ENCODE assay signal across 11 mouse cellular contexts in genomic region chr6:72828857-72829256, GRCm38 (mm10). TPM values are rescaled to one million over a fixed set of nuclear protein-coding genes. Genes with fewer than 3 reads are reported as not detected.
DNase-seq lines count a peak whose midpoint lies in the region; TF ChIP-seq lines count a peak whose summit lies in the region.
"Had no signal": no experiment of that assay in that cellular context is flagged by ENCODE, and none has a peak within 500 bp of the region (broad histone marks: within the 10 kb centered on the region; RNA-seq: fewer than 3 reads in every experiment).

No protein-coding gene starts in this region.

- H3K27ac ChIP-seq in gastrocnemius, adult 2 months, result no peak overlapping the region
- no peak overlapping the region for H3K27ac ChIP-seq in spleen, adult 2 months (ENCODE audit: insufficient read depth, low read length)
- no peak overlapping the region for H3K27ac ChIP-seq in small intestine, adult 2 months (ENCODE audit: insufficient read depth, low read depth, low read length)
- H3K27ac ChIP-seq: forebrain, embryonic 12.5 days; midbrain, embryonic 12.5 days; stomach, embryonic 15.5 days had no signal

- intact Hi-C loops in gastrocnemius, adult 2 months (cut with DNase I), result no loop called here

- TF ChIP-seq CTCF in gastrocnemius, adult 2 months (IDR thresholded peaks at IDR 0.05), result peak; percentile 51
- TF ChIP-seq CTCF in spleen, adult 2 months (IDR thresholded peaks at IDR 0.05; ENCODE audit: extremely low read depth, insufficient read depth, insufficient read length, insufficient replicate concordance), result 0 out of 2 replicates have a peak, but pooled peaks have one; percentile 1
- TF ChIP-seq CTCF in small intestine, adult 2 months (IDR thresholded peaks at IDR 0.05; ENCODE audit: extremely low read depth, insufficient read length, insufficient replicate concordance, low read depth, low read length), result peak; percentile 51; the same call in 1 of the 2 replicates

- no peaks in the 10 kb centered on the region for H3K36me3 ChIP-seq in spleen, adult 2 months (ENCODE audit: control insufficient read depth, insufficient read depth, low read length)
- no peaks in the 10 kb centered on the region for H3K36me3 ChIP-seq in small intestine, adult 2 months (ENCODE audit: control insufficient read depth, insufficient read depth, low read length)
- H3K36me3 ChIP-seq: forebrain, embryonic 12.5 days; midbrain, embryonic 12.5 days; stomach, embryonic 15.5 days had no signal

- H3K4me3 ChIP-seq in gastrocnemius, adult 2 months, result no peak overlapping the region
- H3K4me3 ChIP-seq in spleen, adult 2 months (ENCODE audit: extremely low read depth, insufficient read depth, insufficient read length), result no peak overlapping the region
- no peak overlapping the region for H3K4me3 ChIP-seq in small intestine, adult 2 months (ENCODE audit: low read depth, low read length)
- H3K4me3 ChIP-seq: forebrain, embryonic 12.5 days; midbrain, embryonic 12.5 days; stomach, embryonic 15.5 days had no signal

- H3K4me1 ChIP-seq in spleen, adult 2 months (ENCODE audit: control insufficient read depth, insufficient read depth, insufficient read length), result no peaks in the 10 kb centered on the region
- H3K4me1 ChIP-seq in small intestine, adult 2 months (ENCODE audit: control insufficient read depth, insufficient read depth, insufficient read length, low read length), result peaks cover 3% of the 10 kb centered on the region
- H3K4me1 ChIP-seq: stomach, embryonic 15.5 days had no signal

- no peak for TF ChIP-seq POLR2A in spleen, adult 2 months (IDR thresholded peaks at IDR 0.05; ENCODE audit: low read depth, low read length)
- no peak for TF ChIP-seq POLR2A in small intestine, adult 2 months (IDR thresholded peaks at IDR 0.05; ENCODE audit: low read depth, low read length)

- DNase-seq in gastrocnemius, adult 2 months, result no peak
- no peak for DNase-seq in gastrocnemius, adult 8-10 months (ENCODE audit: low spot score in 2 of 2)
- DNase-seq in spleen, adult 2 months (ENCODE audit: low read depth in 1 of 2, low spot score in 2 of 2), result no peak
- no peak for DNase-seq in spleen, adult 18-20 months
- DNase-seq in embryo, embryonic 9.5 days (ENCODE audit: extremely low spot score), result peak; percentile 36
- DNase-seq in left cerebral cortex, adult 11 months (ENCODE audit: low spot score), result no peak
- DNase-seq in cerebellum, postnatal 4 days (ENCODE audit: low spot score in 2 of 2), result no peak

- 92% methylated on average over 3 of the region's 3 CpGs for WGBS in spleen, adult 2 months
- 90% methylated on average over 3 of the region's 3 CpGs for WGBS in small intestine, adult 2 months

- H3K27me3 ChIP-seq in spleen, adult 2 months (ENCODE audit: control insufficient read depth, insufficient read depth, low read length), result no peaks in the 10 kb centered on the region
- H3K27me3 ChIP-seq in small intestine, adult 2 months (ENCODE audit: control insufficient read depth, insufficient read depth, low read length), result no peaks in the 10 kb centered on the region; the same call in 1 of the 2 replicates
- H3K27me3 ChIP-seq: stomach, embryonic 15.5 days had no signal

RNA-seq across cellular contexts. Expression of gene Tcf7l1, which starts 39.8 kb away (rescaled TPM):
- total RNA-seq in gastrocnemius, adult 2 months (2021), result 1 to 10 TPM; 4.9 to 7.5 TPM
- 1 to 10 TPM; 3.0 to 5.0 (median 4.2) TPM for total RNA-seq in gastrocnemius, adult 8-10 months (2022)
- polyA plus RNA-seq in spleen, adult 2 months (2012; rRNA removed), result 10.5 and 11.8 TPM in 2 replicates
- 4.7 and 5.8 TPM in 2 replicates for polyA plus RNA-seq in small intestine, adult 2 months (2012; rRNA removed)

Comparison
In these comparisons a context has a peak if more than half of its experiments do, and no peak if none do; other contexts are left out.
1. CTCF ChIP-seq: peak in every context shown above with its lines; median percentile 51 in gastrocnemius, adult 2 months; 51 in small intestine, adult 2 months; 1 in spleen, adult 2 months.